16 mouse cellular contexts compared by ENCODE assay signal in the genomic region with DNA sequence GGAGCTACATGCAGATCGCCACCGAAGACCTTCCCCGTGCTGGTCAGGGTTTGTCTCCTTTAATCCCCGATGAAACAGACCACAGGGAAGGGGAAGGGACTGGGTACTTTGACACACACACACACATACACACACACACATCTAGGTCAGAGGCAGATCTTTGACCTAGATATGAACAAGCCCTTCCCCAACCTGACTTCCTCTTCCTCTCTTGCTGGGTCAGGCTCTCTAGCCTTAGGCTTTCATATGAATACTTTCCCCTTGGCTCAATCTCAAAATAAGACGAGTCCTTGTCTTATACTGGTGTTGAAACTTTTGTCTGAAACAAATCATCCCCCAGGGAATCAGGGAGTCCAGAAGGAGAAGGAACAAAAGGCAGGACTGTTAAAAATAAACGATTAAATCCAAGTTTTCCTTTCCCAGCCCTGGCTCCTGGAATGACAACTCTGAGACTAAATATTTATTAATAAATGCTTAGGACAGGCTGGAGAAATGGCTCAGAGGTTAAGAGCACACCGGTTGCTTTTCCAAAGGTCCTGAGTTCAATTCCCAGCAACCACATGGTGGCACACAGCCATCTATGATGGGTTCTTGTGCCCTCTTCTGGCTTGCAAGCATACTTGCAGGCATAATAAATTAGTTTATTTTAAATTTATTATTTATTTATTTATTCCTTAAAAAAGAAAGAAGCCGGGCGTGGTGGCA. TPM values are rescaled to one million over a fixed set of nuclear protein-coding genes. Genes with fewer than 3 reads are reported as not detected.
DNase-seq lines count a peak whose midpoint lies in the region; ATAC-seq and TF ChIP-seq lines count a peak whose summit lies in the region.
"Had no signal": no experiment of that assay in that cellular context is flagged by ENCODE, and none has a peak within 500 bp of the region (broad histone marks: within the 10 kb centered on the region; RNA-seq: fewer than 3 reads in every experiment).

No protein-coding gene starts in this region.

- peak; percentile 54 to 93 for TF ChIP-seq EP300 in MEL (IDR thresholded peaks at IDR 0.05; ENCODE audit: low read depth in 1 of 2, low read length in 2 of 2)

- TF ChIP-seq RAD21 in MEL (IDR thresholded peaks at IDR 0.05; ENCODE audit: low read depth, low read length): peak; percentile 38

- 0 out of 2 replicates have a peak, but pooled peaks cover 2% of the 10 kb centered on the region for H3K4me1 ChIP-seq in kidney, embryonic 14.5 days (ENCODE audit: control insufficient read depth, insufficient read depth, low read length)
- peaks cover 9 to 19% of the 10 kb centered on the region in 2 experiments for H3K4me1 ChIP-seq in MEL (ENCODE audit: control insufficient read depth in 1 of 2, insufficient read depth in 2 of 2, low read length in 2 of 2)
- peaks cover 4% of the 10 kb centered on the region; the same call in 1 of the 2 replicates for H3K4me1 ChIP-seq in heart, embryonic 11.5 days (ENCODE audit: control insufficient read depth, insufficient read depth, low read length)

- TF ChIP-seq CTCF in MEL (IDR thresholded peaks at IDR 0.05 in 2 of 3, conservative IDR thresholded peaks at IDR 0.05 in 1 of 3; ENCODE audit: control insufficient read depth in 1 of 3, insufficient read depth in 1 of 3, low read depth in 2 of 3, low read length in 3 of 3, poor library complexity in 1 of 3, severe bottlenecking in 1 of 3): peak; percentile 43 to 52 (median 44); a peak in 4 of 6 replicates

- H3K27me3 ChIP-seq in kidney, embryonic 14.5 days (ENCODE audit: control insufficient read depth, insufficient read depth, low read length): no peaks in the 10 kb centered on the region
- peaks cover 3% of the 10 kb centered on the region in 2 experiments for H3K27me3 ChIP-seq in MEL (ENCODE audit: control insufficient read depth in 1 of 2, insufficient read depth in 2 of 2, low read length in 2 of 2)
- H3K27me3 ChIP-seq in heart, embryonic 11.5 days (ENCODE audit: control insufficient read depth, insufficient read depth, low read length): no peaks in the 10 kb centered on the region
- H3K27me3 ChIP-seq: hindbrain, embryonic 13.5 days; liver, embryonic 15.5 days; midbrain, embryonic 15.5 days had no signal

- H3K79me2 ChIP-seq in MEL (ENCODE audit: control insufficient read depth, insufficient read depth, low read length, poor library complexity): no peaks in the 10 kb centered on the region; the same call in 1 of the 2 replicates
- H3K79me2 ChIP-seq in macrophage (ENCODE audit: inconsistent target): no peaks in the 10 kb centered on the region

- peak; percentile 25 for DNase-seq in kidney, postnatal 14 days
- DNase-seq in 3T3-L1 (ENCODE audit: low read depth, low spot score) (peak; percentile 65), MEL (ENCODE audit: low read depth, low spot score) (peak; percentile 85)
- no peak for DNase-seq in neural tube, embryonic 10.5 days (ENCODE audit: extremely low spot score, low spot score)
- no peak for DNase-seq in frontal cortex, postnatal 36 days (ENCODE audit: low spot score in 2 of 2)
- DNase-seq: gastrocnemius, postnatal 36 days; kidney, postnatal 10 days had no signal

- no peak for ATAC-seq in kidney, embryonic 14.5 days (ENCODE audit: low FRiP score, low TSS enrichment)
- ATAC-seq in heart, embryonic 11.5 days (replicated peaks; ENCODE audit: insufficient number of reproducible peaks, low FRiP score, low TSS enrichment): no peak
- ATAC-seq: midbrain, embryonic 15.5 days had no signal

- H3K9me3 ChIP-seq in kidney, embryonic 14.5 days (ENCODE audit: control insufficient read depth, low read length): no peaks in the 10 kb centered on the region
- H3K9me3 ChIP-seq in MEL (replicated peaks; ENCODE audit: insufficient read depth, low read length): no peaks in the 10 kb centered on the region
- no peaks in the 10 kb centered on the region for H3K9me3 ChIP-seq in heart, embryonic 11.5 days (replicated peaks; ENCODE audit: control insufficient read depth, low read length)
- H3K9me3 ChIP-seq: forebrain, embryonic 12.5 days; hindbrain, embryonic 13.5 days; liver, embryonic 15.5 days; midbrain, embryonic 15.5 days had no signal

- no peak overlapping the region for H3K27ac ChIP-seq in kidney, embryonic 14.5 days (ENCODE audit: low read depth, low read length)
- peak overlapping the region; percentile 41 for H3K27ac ChIP-seq in MEL (ENCODE audit: control insufficient read depth, low read depth, low read length)
- peak overlapping the region; percentile 35 for H3K27ac ChIP-seq in macrophage
- no peak overlapping the region for H3K27ac ChIP-seq in heart, embryonic 11.5 days (ENCODE audit: low read depth, low read length)
- H3K27ac ChIP-seq: forebrain, embryonic 12.5 days; hindbrain, embryonic 13.5 days; liver, embryonic 15.5 days; midbrain, embryonic 15.5 days had no signal

- no peak overlapping the region for H3K4me3 ChIP-seq in kidney, embryonic 14.5 days (ENCODE audit: low read length)
- H3K4me3 ChIP-seq in MEL (ENCODE audit: control insufficient read depth in 1 of 2, insufficient read depth in 1 of 2, low read depth in 2 of 2, low read length in 2 of 2): peak overlapping the region; percentile 49 to 55
- no peak overlapping the region for H3K4me3 ChIP-seq in macrophage (ENCODE audit: inconsistent target)
- no peak overlapping the region for H3K4me3 ChIP-seq in heart, embryonic 11.5 days (ENCODE audit: low read depth, low read length)
- H3K4me3 ChIP-seq: forebrain, embryonic 12.5 days; hindbrain, embryonic 13.5 days; liver, embryonic 15.5 days; midbrain, embryonic 15.5 days had no signal

- H3K4me2 ChIP-seq in kidney, embryonic 14.5 days (replicated peaks; ENCODE audit: low read depth, low read length): no peak overlapping the region
- no peak overlapping the region for H3K4me2 ChIP-seq in heart, embryonic 11.5 days
- H3K4me2 ChIP-seq: forebrain, embryonic 12.5 days; hindbrain, embryonic 13.5 days; liver, embryonic 15.5 days; midbrain, embryonic 15.5 days had no signal

- peak in 1 of 2 experiments; percentile 39; a peak in 2 of 4 replicates for TF ChIP-seq POLR2A in MEL (IDR thresholded peaks at IDR 0.05; ENCODE audit: control insufficient read depth in 1 of 2, insufficient read depth in 1 of 2, low read depth in 1 of 2, low read length in 2 of 2, poor library complexity in 1 of 2)

- no peaks in the 10 kb centered on the region for H3K36me3 ChIP-seq in kidney, embryonic 14.5 days (ENCODE audit: control insufficient read depth, insufficient read depth, low read length)
- peaks cover 0 to 13% of the 10 kb centered on the region in 2 experiments; a peak in 2 of 4 replicates for H3K36me3 ChIP-seq in MEL (ENCODE audit: control insufficient read depth in 1 of 2, insufficient read depth in 2 of 2, low read length in 2 of 2)
- no peaks in the 10 kb centered on the region for H3K36me3 ChIP-seq in macrophage (ENCODE audit: inconsistent target)
- H3K36me3 ChIP-seq in heart, embryonic 11.5 days (ENCODE audit: control insufficient read depth, insufficient read depth, low read length): no peaks in the 10 kb centered on the region
- H3K36me3 ChIP-seq: forebrain, embryonic 12.5 days; hindbrain, embryonic 13.5 days; liver, embryonic 15.5 days; midbrain, embryonic 15.5 days had no signal

- 84% methylated on average over 9 of the region's 9 CpGs for WGBS in kidney, embryonic 14.5 days
- 37% methylated on average over 9 of the region's 9 CpGs for WGBS in macrophage (ENCODE audit: missing documents)
- 68% methylated on average over 9 of the region's 9 CpGs for WGBS in heart, embryonic 11.5 days (ENCODE audit: insufficient replicate concordance)

- H3K9ac ChIP-seq in kidney, embryonic 14.5 days (ENCODE audit: low read depth, low read length): no peak overlapping the region
- peak overlapping the region; percentile 49 for H3K9ac ChIP-seq in MEL (ENCODE audit: control insufficient read depth, low read depth, low read length, poor library complexity, severe bottlenecking)
- no peak overlapping the region for H3K9ac ChIP-seq in heart, embryonic 11.5 days (ENCODE audit: low read depth, low read length)
- H3K9ac ChIP-seq: forebrain, embryonic 12.5 days; hindbrain, embryonic 13.5 days; liver, embryonic 15.5 days; midbrain, embryonic 15.5 days had no signal

RNA-seq across cellular contexts. Expression of gene Olfr279, which starts 14.2 kb away (rescaled TPM):
- polyA plus RNA-seq in kidney, embryonic 14.5 days (2014; fragmentation: Nextera tagmentation; extraction: Ambion mirVana): not detected in 2 replicates
- total RNA-seq in MEL (2012; rRNA removed): under 0.01 TPM in 1 of 2 replicates, not detected in the other
- polyA plus RNA-seq in MEL (2012; ENCODE audit: insufficient read depth in 1 of 2, insufficient read length in 2 of 2, low read depth in 1 of 2, low replicate concordance in 2 of 2, missing spikeins in 1 of 2): 10 to 100 TPM in 1 of 2 experiments, under 1 TPM in 1; 0.03 to 81.4 TPM
- total RNA-seq in macrophage (2018; cell fraction: chromatin; rRNA removed): not detected
- total RNA-seq in macrophage (2018; cell fraction: cytosol; rRNA removed): not detected
- total RNA-seq in macrophage (2018; cell fraction: nucleus; rRNA removed): not detected
- polyA plus RNA-seq in macrophage (2018): not detected in 3 replicates
- polyA plus RNA-seq in heart, embryonic 11.5 days (2014; fragmentation: Nextera tagmentation; extraction: Ambion mirVana): not detected in 2 replicates
- total RNA-seq: gastrocnemius, postnatal 36 days; left cerebral cortex, postnatal 10 days had no signal
- polyA plus RNA-seq: forebrain, embryonic 12.5 days; hindbrain, embryonic 13.5 days; liver, embryonic 15.5 days; midbrain, embryonic 15.5 days had no signal

RNA-seq across cellular contexts. Expression of gene Lalba, which starts 23.9 kb away (rescaled TPM):
- 0.28 and 0.44 TPM in 2 replicates for polyA plus RNA-seq in kidney, embryonic 14.5 days (2014; fragmentation: Nextera tagmentation; extraction: Ambion mirVana)
- total RNA-seq in MEL (2012; rRNA removed): not detected in 2 replicates
- polyA plus RNA-seq in MEL (2012; ENCODE audit: insufficient read depth in 1 of 2, insufficient read length in 2 of 2, low read depth in 1 of 2, low replicate concordance in 2 of 2, missing spikeins in 1 of 2) (not detected), macrophage (2018) (not detected in 3 replicates)
- not detected for total RNA-seq in macrophage (2018; cell fraction: chromatin; rRNA removed)
- total RNA-seq in macrophage (2018; cell fraction: cytosol; rRNA removed): not detected
- not detected for total RNA-seq in macrophage (2018; cell fraction: nucleus; rRNA removed)
- not detected in 2 replicates for polyA plus RNA-seq in heart, embryonic 11.5 days (2014; fragmentation: Nextera tagmentation; extraction: Ambion mirVana)
- total RNA-seq: gastrocnemius, postnatal 36 days; left cerebral cortex, postnatal 10 days had no signal
- polyA plus RNA-seq: forebrain, embryonic 12.5 days; hindbrain, embryonic 13.5 days; liver, embryonic 15.5 days; midbrain, embryonic 15.5 days; testis, adult 2 months had no signal

RNA-seq across cellular contexts. Expression of gene Kansl2, which starts 27.7 kb away (rescaled TPM):
- polyA plus RNA-seq in kidney, embryonic 14.5 days (2014; fragmentation: Nextera tagmentation; extraction: Ambion mirVana): 107 and 123 TPM in 2 replicates
- 150 and 157 TPM in 2 replicates for total RNA-seq in MEL (2012; rRNA removed)
- 100 to 1,000 TPM in 1 of 2 experiments, not detected in 1; 170 TPM for polyA plus RNA-seq in MEL (2012; ENCODE audit: insufficient read depth in 1 of 2, insufficient read length in 2 of 2, low read depth in 1 of 2, low replicate concordance in 2 of 2, missing spikeins in 1 of 2)
- total RNA-seq in macrophage (2018; cell fraction: chromatin; rRNA removed): 10 to 100 TPM; 24.1 to 84.7 (median 43.2) TPM
- total RNA-seq in macrophage (2018; cell fraction: cytosol; rRNA removed): 10 to 100 TPM; 14.4 to 34.4 (median 22.4) TPM
- 10 to 100 TPM; 14.8 to 97.7 (median 33.0) TPM for total RNA-seq in macrophage (2018; cell fraction: nucleus; rRNA removed)
- 17.8 to 41.1 TPM (median 31.9 TPM) in 3 replicates for polyA plus RNA-seq in macrophage (2018)
- polyA plus RNA-seq in heart, embryonic 11.5 days (2014; fragmentation: Nextera tagmentation; extraction: Ambion mirVana): 75.9 and 77.5 TPM in 2 replicates

RNA-seq across cellular contexts. Expression of gene OR5BS1P, which starts 36.7 kb away (rescaled TPM):
- polyA plus RNA-seq in kidney, embryonic 14.5 days (2014; fragmentation: Nextera tagmentation; extraction: Ambion mirVana): not detected in 2 replicates
- total RNA-seq in MEL (2012; rRNA removed): 0.04 TPM in 1 of 2 replicates, not detected in the other
- polyA plus RNA-seq in MEL (2012; ENCODE audit: insufficient read depth in 1 of 2, insufficient read length in 2 of 2, low read depth in 1 of 2, low replicate concordance in 2 of 2, missing spikeins in 1 of 2): not detected
- not detected for total RNA-seq in macrophage (2018; cell fraction: chromatin; rRNA removed)
- not detected for total RNA-seq in macrophage (2018; cell fraction: cytosol; rRNA removed)
- total RNA-seq in macrophage (2018; cell fraction: nucleus; rRNA removed): not detected
- not detected in 3 replicates for polyA plus RNA-seq in macrophage (2018)
- not detected in 2 replicates for polyA plus RNA-seq in heart, embryonic 11.5 days (2014; fragmentation: Nextera tagmentation; extraction: Ambion mirVana)
- total RNA-seq: gastrocnemius, postnatal 36 days; left cerebral cortex, postnatal 10 days had no signal
- polyA plus RNA-seq: forebrain, embryonic 12.5 days; hindbrain, embryonic 13.5 days; liver, embryonic 15.5 days; midbrain, embryonic 15.5 days; testis, adult 2 months had no signal

RNA-seq across cellular contexts. Expression of gene Olfr281, which starts 54.0 kb away (rescaled TPM):
- not detected in 2 replicates for polyA plus RNA-seq in kidney, embryonic 14.5 days (2014; fragmentation: Nextera tagmentation; extraction: Ambion mirVana)
- 0.08 TPM in 1 of 2 replicates, not detected in the other for total RNA-seq in MEL (2012; rRNA removed)
- polyA plus RNA-seq in MEL (2012; ENCODE audit: insufficient read depth in 1 of 2, insufficient read length in 2 of 2, low read depth in 1 of 2, low replicate concordance in 2 of 2, missing spikeins in 1 of 2) (under 1 TPM in 1 of 2 experiments, not detected in 1; 0.40 TPM), macrophage (2018) (not detected in 3 replicates)
- not detected for total RNA-seq in macrophage (2018; cell fraction: chromatin; rRNA removed)
- not detected for total RNA-seq in macrophage (2018; cell fraction: cytosol; rRNA removed)
- total RNA-seq in macrophage (2018; cell fraction: nucleus; rRNA removed): not detected
- polyA plus RNA-seq in heart, embryonic 11.5 days (2014; fragmentation: Nextera tagmentation; extraction: Ambion mirVana): not detected in 2 replicates
- total RNA-seq: gastrocnemius, postnatal 36 days; left cerebral cortex, postnatal 10 days had no signal
- polyA plus RNA-seq: hindbrain, embryonic 13.5 days; liver, embryonic 15.5 days; midbrain, embryonic 15.5 days; testis, adult 2 months had no signal

Comparison
In these comparisons a context has a peak if more than half of its experiments do, and no peak if none do; other contexts are left out.
1. DNase-seq: peak in kidney, postnatal 14 days (single experiment), 3T3-L1 (single experiment) and MEL (single experiment); none in neural tube, embryonic 10.5 days (single experiment) and frontal cortex, postnatal 36 days (0 of 2).
2. H3K27ac ChIP-seq: peak in MEL (single experiment) and macrophage (single experiment); none in kidney, embryonic 14.5 days (single experiment) and heart, embryonic 11.5 days (single experiment).
3. H3K4me3 ChIP-seq: peak in MEL (2 of 2); none in kidney, embryonic 14.5 days (single experiment), macrophage (single experiment) and heart, embryonic 11.5 days (single experiment).